Mouse (Mus musculus) CH12.LX (cell line): ENCODE measurements around the gene Ankrd13c. TPM values are rescaled to one million over a fixed set of nuclear protein-coding genes. Genes with fewer than 3 reads are reported as not detected.

Source experiments
- DNase-seq: peaks from one replicate; pipeline ENCODE4 v3.0.0-alpha.2; 2013; ENCODE audit errors: extremely low read depth
- H3K27ac ChIP-seq: 2 replicates; pipeline ENCODE4 v1.5.1; 2012; ENCODE audit warnings: low read depth, mild to moderate bottlenecking, control low read depth, moderate library complexity; ENCODE audit not compliant: insufficient read depth
- H3K27me3 ChIP-seq: replicated peaks from 2 replicates; pipeline ENCODE3; 2012; ENCODE audit warnings: inconsistent platforms
- H3K36me3 ChIP-seq, 2 experiments: replicated peaks in 1 of 2; 2 replicates each; pipeline versions ENCODE3 to v1.6.1; 2012; ENCODE audit warnings: inconsistent platforms in 1 of 2, low read length in 1 of 2, mild to moderate bottlenecking in 1 of 2, mixed read lengths in 1 of 2, moderate library complexity in 1 of 2; ENCODE audit not compliant: control insufficient read depth in 1 of 2, insufficient read depth in 1 of 2
- H3K4me1 ChIP-seq, 2 experiments: 2 replicates each; pipeline ENCODE4 v1.6.1; 2012; ENCODE audit warnings: inconsistent platforms in 1 of 2, moderate library complexity in 1 of 2; ENCODE audit not compliant: insufficient read depth in 2 of 2, control insufficient read depth in 1 of 2
- H3K4me2 ChIP-seq: 2 replicates; pipeline ENCODE4 v1.6.1; 2012; ENCODE audit warnings: low read depth, mild to moderate bottlenecking, control low read depth; ENCODE audit not compliant: poor library complexity, insufficient read depth, severe bottlenecking
- H3K4me3 ChIP-seq, 3 experiments: fragments of 150-350 bp in 1 of 3; sonication (generic) in 1 of 3; replicated peaks in 1 of 3; 2 replicates each; pipeline versions ENCODE3 to v1.5.1; 2011 to 2012; ENCODE audit warnings: low read depth in 2 of 3, low read length in 2 of 3, mild to moderate bottlenecking in 2 of 3, moderate library complexity in 2 of 3, control low read depth in 1 of 3, improper control_type of control experiment in 1 of 3, inconsistent platforms in 1 of 3, mixed read lengths in 1 of 3; ENCODE audit not compliant: poor library complexity in 1 of 3
- H3K79me2 ChIP-seq: replicated peaks from 2 replicates; pipeline ENCODE4 v1.6.1; 2012; ENCODE audit warnings: mild to moderate bottlenecking, moderate library complexity; ENCODE audit not compliant: control insufficient read depth, poor library complexity, insufficient read depth, severe bottlenecking; ENCODE audit errors: extremely low read depth
- H3K9ac ChIP-seq: 2 replicates; pipeline ENCODE4 v1.6.1; 2012; ENCODE audit warnings: low read depth, mild to moderate bottlenecking, control low read depth, moderate library complexity; ENCODE audit not compliant: insufficient read depth
- H3K9me3 ChIP-seq: replicated peaks from 2 replicates; pipeline ENCODE3; 2012; ENCODE audit warnings: low read length, inconsistent platforms, mixed read lengths
- CHD1 ChIP-seq: IDR thresholded peaks from 2 replicates; pipeline ENCODE4 v1.6.1; 2012; ENCODE audit warnings: low read depth, low read length, improper control_type of control experiment, inconsistent platforms
- CHD2 ChIP-seq: IDR thresholded peaks from 2 replicates; pipeline ENCODE4 v1.6.1; 2011; ENCODE audit warnings: low read length, improper control_type of control experiment
- CTCF ChIP-seq, 2 experiments: IDR thresholded peaks in 1 of 2; conservative IDR thresholded peaks in 1 of 2; 2 replicates each; pipeline ENCODE4 v1.5.1; 2011 to 2012; ENCODE audit warnings: low read depth in 2 of 2, low read length in 2 of 2, improper control_type of control experiment in 1 of 2, inconsistent platforms in 1 of 2, mild to moderate bottlenecking in 1 of 2, moderate library complexity in 1 of 2
- E2F4 ChIP-seq: IDR thresholded peaks from 2 replicates; pipeline ENCODE4 v1.6.1; 2011; ENCODE audit warnings: low read depth, low read length, improper control_type of control experiment; ENCODE audit not compliant: insufficient replicate concordance
- ETS1 ChIP-seq: conservative IDR thresholded peaks from 2 replicates; pipeline ENCODE4 v1.6.1; 2012; ENCODE audit warnings: low read depth, mild to moderate bottlenecking, inconsistent platforms, low read length, improper control_type of control experiment, moderate library complexity
- HCFC1 ChIP-seq: IDR thresholded peaks from 2 replicates; pipeline ENCODE4 v1.6.1; 2012; ENCODE audit warnings: low read depth, mild to moderate bottlenecking, inconsistent platforms, low read length, improper control_type of control experiment
- IRF4 ChIP-seq: IDR thresholded peaks from 2 replicates; pipeline ENCODE4 v1.6.1; 2014; ENCODE audit warnings: low read depth, mild to moderate bottlenecking, inconsistent platforms, low read length, improper control_type of control experiment
- JUND ChIP-seq: conservative IDR thresholded peaks from 2 replicates; pipeline ENCODE4 v1.6.1; 2011; ENCODE audit warnings: low read depth, low read length, improper control_type of control experiment
- KAT2A ChIP-seq: IDR thresholded peaks from 2 replicates; pipeline ENCODE4 v1.6.1; 2012; ENCODE audit warnings: low read length, improper control_type of control experiment, inconsistent platforms; ENCODE audit not compliant: insufficient replicate concordance
- MAFK ChIP-seq: IDR thresholded peaks from 2 replicates; pipeline ENCODE4 v1.6.1; 2011; ENCODE audit warnings: low read length, improper control_type of control experiment; ENCODE audit not compliant: insufficient replicate concordance
- MAZ ChIP-seq: IDR thresholded peaks from 2 replicates; pipeline ENCODE4 v1.6.1; 2012; ENCODE audit warnings: low read depth, mild to moderate bottlenecking, inconsistent platforms, low read length, improper control_type of control experiment, moderate library complexity
- MEF2A ChIP-seq: IDR thresholded peaks from 2 replicates; pipeline ENCODE4 v1.6.1; 2014; ENCODE audit warnings: low read depth, mild to moderate bottlenecking, inconsistent platforms, low read length, improper control_type of control experiment, borderline replicate concordance
- MXI1 ChIP-seq: IDR thresholded peaks from 2 replicates; pipeline ENCODE4 v1.6.1; 2011; ENCODE audit warnings: mild to moderate bottlenecking, low read depth, low read length, improper control_type of control experiment
- NRF1 ChIP-seq: IDR thresholded peaks from 2 replicates; pipeline ENCODE4 v1.6.1; 2014; ENCODE audit warnings: low read depth, mild to moderate bottlenecking, inconsistent platforms, low read length, improper control_type of control experiment, moderate library complexity
- PAX5 ChIP-seq: IDR thresholded peaks from 2 replicates; pipeline ENCODE4 v1.6.1; 2012; ENCODE audit warnings: low read length, inconsistent platforms, mixed read lengths
- POLR2A ChIP-seq: IDR thresholded peaks from 2 replicates; pipeline ENCODE4 v1.6.1; 2011; ENCODE audit warnings: low read depth, mild to moderate bottlenecking, improper control_type of control experiment, low read length
- POLR2AphosphoS2 ChIP-seq: IDR thresholded peaks from 2 replicates; pipeline ENCODE4 v1.6.1; 2011; ENCODE audit warnings: low read depth, low read length, improper control_type of control experiment
- RAD21 ChIP-seq: IDR thresholded peaks from 2 replicates; pipeline ENCODE4 v1.6.1; 2011; ENCODE audit warnings: low read depth, mild to moderate bottlenecking, low read length, improper control_type of control experiment, moderate library complexity
- RCOR1 ChIP-seq: conservative IDR thresholded peaks from 2 replicates; pipeline ENCODE4 v1.6.1; 2012; ENCODE audit warnings: low read depth, mild to moderate bottlenecking, inconsistent platforms, low read length, improper control_type of control experiment
- SIN3A ChIP-seq: IDR thresholded peaks from 2 replicates; pipeline ENCODE4 v1.6.1; 2012; ENCODE audit warnings: low read length, improper control_type of control experiment, inconsistent platforms
- TBP ChIP-seq: conservative IDR thresholded peaks from 2 replicates; pipeline ENCODE4 v1.6.1; 2011; ENCODE audit warnings: low read depth, low read length, improper control_type of control experiment
- TCF12 ChIP-seq: IDR thresholded peaks from 2 replicates; pipeline ENCODE4 v1.6.1; 2014; ENCODE audit warnings: low read depth, mild to moderate bottlenecking, inconsistent platforms, low read length, improper control_type of control experiment
- USF1 ChIP-seq: IDR thresholded peaks from 2 replicates; pipeline ENCODE4 v1.6.1; 2014; ENCODE audit warnings: low read depth, mild to moderate bottlenecking, inconsistent platforms, low read length, improper control_type of control experiment
- USF2 ChIP-seq: conservative IDR thresholded peaks from 2 replicates; pipeline ENCODE4 v1.6.1; 2011; ENCODE audit warnings: low read depth, low read length, improper control_type of control experiment
- ZC3H11A ChIP-seq: IDR thresholded peaks from 2 replicates; pipeline ENCODE4 v1.6.1; 2012; ENCODE audit warnings: low read depth, mild to moderate bottlenecking, inconsistent platforms, low read length, improper control_type of control experiment
- ZNF384 ChIP-seq: IDR thresholded peaks from 2 replicates; pipeline ENCODE4 v1.6.1; 2012; ENCODE audit warnings: low read depth, low read length, improper control_type of control experiment, inconsistent platforms
- dilution Hi-C: fragments of 300-500 bp; cut with MboI; formaldehyde crosslinking; loops from 2 replicates; pipeline ENCODE4 v1.14.3; 2020; ENCODE audit warnings: low sequenced_read_pairs; ENCODE audit not compliant: extremely low pct_unique_long_range_greater_than_20kb, extremely low pct_ligation_motif_present
- in situ Hi-C: fragments of 300-500 bp; cut with MboI; formaldehyde crosslinking; loops from 3 replicates; pipeline ENCODE4 v1.14.3; 2019; ENCODE audit warnings: low sequenced_read_pairs, low pct_ligation_motif_present, low pct_unique_long_range_greater_than_20kb, mixed read lengths
- polyA plus RNA-seq: library from polyadenylated mRNA; unstranded; fragments of >175 nt; gene quantifications from 2 replicates; pipeline ENCODE4 v1.2.1, GENCODE M21; 2012; ENCODE audit warnings: low read depth; ENCODE audit not compliant: insufficient read length
- total RNA-seq, 2 experiments: library from RNA; depleted of rRNA; stranded (reverse); fragments of 300-350 nt in 1 of 2; fragments of >200 nt in 1 of 2; gene quantifications; 2 replicates each; pipeline ENCODE4 v1.2.3; 2012 to 2014

Gene Ankrd13c
- total and polyA plus RNA-seq, 3 experiments, result 18.9 to 65.3 (median 54.4) TPM

- TF ChIP-seq MEF2A, result 0 out of 2 replicates have a peak, but pooled peaks have one; percentile 19
- no peak for TF ChIP-seq RCOR1
- no peak for TF ChIP-seq USF1
- no peak for TF ChIP-seq NRF1
- no peak for TF ChIP-seq MXI1
- no peak for TF ChIP-seq PAX5
- peak; percentile 78 for TF ChIP-seq MAFK
- 0 out of 2 replicates have a peak, but pooled peaks have one; percentile 2 for TF ChIP-seq CHD2
- no peak for TF ChIP-seq MAZ
- peak; percentile 51; the same call in 1 of the 2 replicates for TF ChIP-seq IRF4
- TF ChIP-seq TBP, result no peak
- no peak for TF ChIP-seq USF2
- peak; percentile 75 for TF ChIP-seq SIN3A
- no peak for TF ChIP-seq ZC3H11A
- TF ChIP-seq HCFC1, result peak; percentile 27; the same call in 1 of the 2 replicates
These were observed 8.5 kb upstream of the Ankrd13c start (continued) for GRCm38 (mm10) chr3:157938585-157938984.

GRCm38 (mm10) chr3:157947383-157948280 is 593 bp downstream of the Ankrd13c start:
- dilution Hi-C loops (no loop called here), in situ Hi-C loops (loop anchor here (25.0 kb wide), 1 partner anchor 315 kb away; no protein-coding TSS in a partner anchor)
- H3K9ac ChIP-seq, result peak overlapping the region; percentile 85

GRCm38 (mm10) chr3:157952716-157953115 is 5.7 kb downstream of the Ankrd13c start:
- no peak for DNase-seq
- no peak overlapping the region for H3K4me3 ChIP-seq
- dilution Hi-C loops, result no loop called here
- no peaks in the 10 kb centered on the region for H3K9me3 ChIP-seq
- no peak for TF ChIP-seq E2F4
- no peak for TF ChIP-seq IRF4
- no peak for TF ChIP-seq HCFC1
- TF ChIP-seq TCF12, result no peak
- no peak for TF ChIP-seq CTCF (conservative IDR thresholded peaks at IDR 0.05 in 1 of 2, IDR thresholded peaks at IDR 0.05 in 1 of 2; ENCODE audit: low read depth in 2 of 2, low read length in 2 of 2)
- TF ChIP-seq ZNF384, result no peak
- TF ChIP-seq NRF1, result no peak
- TF ChIP-seq ETS1, result no peak
- TF ChIP-seq JUND, result no peak
- TF ChIP-seq POLR2A, result no peak
- TF ChIP-seq KAT2A, result no peak
- no peak for TF ChIP-seq POLR2AphosphoS2
- TF ChIP-seq, all 38 proteins: peak for 0
- Histone ChIP-seq H3K27ac (no peak overlapping the region), H3K9ac (no peak overlapping the region), H3K27me3 (no peaks in the 10 kb centered on the region), H3K79me2 (peaks cover 75% of the 10 kb centered on the region), H3K4me2 (no peak overlapping the region), H3K36me3 (peaks cover 2 to 45% of the 10 kb centered on the region in 2 experiments), H3K4me1 (peaks cover 2 to 34% of the 10 kb centered on the region in 2 experiments; a peak in 3 of 4 replicates)
- in situ Hi-C loops, result no loop called here

More at GRCm38 (mm10) chr3:157947383-157948280, 593 bp downstream of the Ankrd13c start:
- peaks cover 2% of the 10 kb centered on the region for H3K27me3 ChIP-seq
- H3K9me3 ChIP-seq, result no peaks in the 10 kb centered on the region
- peaks cover 52% of the 10 kb centered on the region for H3K79me2 ChIP-seq
- H3K27ac ChIP-seq, result peak overlapping the region; percentile 80
- peak; percentile 31 for DNase-seq
- peaks cover 2 to 37% of the 10 kb centered on the region in 2 experiments; a peak in 3 of 4 replicates for H3K4me1 ChIP-seq
- H3K36me3 ChIP-seq, result peaks cover 0 to 22% of the 10 kb centered on the region in 2 experiments
- TF ChIP-seq RAD21, result no peak
- TF ChIP-seq CHD1, result 0 out of 2 replicates have a peak, but pooled peaks have one; percentile 16
- H3K4me3 ChIP-seq, result peak overlapping the region; percentile 77 to 97 (median 82)
- H3K4me2 ChIP-seq, result peak overlapping the region; percentile 83
